Mouse (Mus musculus) cerebellum, postnatal 25 days (tissue): Measurements from ENCODE around the gene Cngb1.
"Not testable (repeated sequence)": the region's sequence is repeated elsewhere in the genome, so short reads cannot be mapped to it uniquely, and the experiment has no call there.

Experiments used
- DNase-seq, 2 experiments: peaks; one replicate each; pipeline ENCODE4 v3.0.0; 2021; ENCODE audit warnings: mixed read lengths in 2 of 2

Cngb1 gene

GRCm38 (mm10) chr8:95243853-95244252, 62.5 kb downstream of the Cngb1 start:
- DNase-seq, result no peak

- peak in 1 of 2 experiments; percentile 13 for DNase-seq
Measured at GRCm38 (mm10) chr8:95242826-95243571, 63.4 kb downstream of the Cngb1 start.

- DNase-seq, result no peak
Measured at GRCm38 (mm10) chr8:95242099-95242825, 64.1 kb downstream of the Cngb1 start.

GRCm38 (mm10) chr8:95235683-95236082, 70.7 kb downstream of the Cngb1 start:
- peak; percentile 74 to 84 for DNase-seq

GRCm38 (mm10) chr8:95230086-95230485, 76.3 kb downstream of the Cngb1 start:
- DNase-seq, result not testable (repeated sequence)

GRCm38 (mm10) chr8:95227151-95227468, 79.3 kb downstream of the Cngb1 start:
- DNase-seq, result no peak

GRCm38 (mm10) chr8:95226251-95227150, 79.9 kb downstream of the Cngb1 start:
- DNase-seq, result no peak

- DNase-seq, result no peak
Measured at GRCm38 (mm10) chr8:95223969-95224368, 82.4 kb downstream of the Cngb1 start.

GRCm38 (mm10) chr8:95221045-95221444, 85.3 kb downstream of the Cngb1 start:
- no peak for DNase-seq

- DNase-seq, result no peak
Measured at GRCm38 (mm10) chr8:95220571-95220998, 85.8 kb downstream of the Cngb1 start.

GRCm38 (mm10) chr8:95219623-95220022, 86.8 kb downstream of the Cngb1 start:
- DNase-seq, result no peak

- no peak for DNase-seq
Measured at GRCm38 (mm10) chr8:95215709-95216360, 90.5 kb downstream of the Cngb1 start.

GRCm38 (mm10) chr8:95209924-95210323, 96.5 kb downstream of the Cngb1 start:
- no peak for DNase-seq

GRCm38 (mm10) chr8:95205946-95206345, 100.4 kb downstream of the Cngb1 start:
- DNase-seq, result no peak

- peak; percentile 69 to 79 for DNase-seq
Measured at GRCm38 (mm10) chr8:95204039-95204380, 102.4 kb downstream of the Cngb1 start.

GRCm38 (mm10) chr8:95203326-95204038, 102.9 kb downstream of the Cngb1 start:
- DNase-seq, result no peak

- peak in 1 of 2 experiments; percentile 5 for DNase-seq
Measured at GRCm38 (mm10) chr8:95202649-95203275, 103.6 kb downstream of the Cngb1 start, which contains the start of gene Kifc3. TSS of gene Kifc3 (minus strand) at chr8:95202812.

- peak; percentile 17 to 48 for DNase-seq
Measured at GRCm38 (mm10) chr8:95202056-95202570, 104.3 kb downstream of the Cngb1 start.

- no peak for DNase-seq
Measured at GRCm38 (mm10) chr8:95201491-95201890, 104.9 kb downstream of the Cngb1 start.

GRCm38 (mm10) chr8:95200001-95200405, 106.4 kb downstream of the Cngb1 start:
- no peak for DNase-seq

GRCm38 (mm10) chr8:95195728-95196127, 110.7 kb downstream of the Cngb1 start:
- DNase-seq, result no peak
